Mouse (Mus musculus) gastrocnemius, postnatal 36 days (tissue): Measurements from ENCODE around the gene Psmd11. TPM values are rescaled to one million over a fixed set of nuclear protein-coding genes. Genes with fewer than 3 reads are reported as not detected.

Experiments used
- total RNA-seq, 2 experiments: library from RNA; stranded (reverse); gene quantifications; 2 replicates each; pipeline ENCODE4 v1.2.3; 2021

The Psmd11 gene
- total RNA-seq, 2 experiments from 2014 or later = 125 to 138 TPM

Other genes starting within 250 kb of the Psmd11 start
- gene Rnf135, start 244.8 kb upstream of the Psmd11 start, total RNA-seq = 1 to 10 TPM; 1.8 to 2.4 TPM
- 10 to 100 TPM; 35.7 to 37.2 TPM for gene Rhot1, start 219.6 kb upstream of the Psmd11 start, total RNA-seq
- 1 to 10 TPM; 5.7 to 9.0 TPM for gene Rhbdl3, start 127.7 kb upstream of the Psmd11 start, total RNA-seq
- 10 to 100 TPM; 32.1 TPM for gene 5730455P16Rik, start 50.6 kb upstream of the Psmd11 start, total RNA-seq
- 10 to 100 TPM; 44.6 to 57.9 TPM for gene Zfp207, start 45.3 kb upstream of the Psmd11 start, total RNA-seq
- under 1 TPM; 0.47 to 0.89 TPM for gene Cdk5r1, start 48.4 kb downstream of the Psmd11 start, total RNA-seq